Mouse (Mus musculus): ENCODE data around the gene Grik5. TPM values are rescaled to one million over a fixed set of nuclear protein-coding genes. Genes with fewer than 3 reads are reported as not detected.
A peak's percentile ranks its signal among the peaks of the same experiment; 100 is the strongest.

Grik5 gene
- polyA plus RNA-seq, 1 experiment from 2014 or later: 15.0 TPM

- peaks cover 18% of the 10 kb centered on the region for H3K4me1 ChIP-seq (replicated peaks)
- H3K36me3 ChIP-seq: no peaks in the 10 kb centered on the region
- 0 out of 2 replicates have a peak, but pooled peaks cover 3% of the 10 kb centered on the region for H3K9me3 ChIP-seq
- ATAC-seq (ENCODE audit: insufficient number of reproducible peaks, insufficient read depth, low FRiP score, low TSS enrichment, low read depth): no peak
- H3K4me2 ChIP-seq: peak overlapping the region; percentile 82; the same call in 1 of the 2 replicates
- 51% methylated on average over 7 of the region's 9 CpGs for WGBS
- no peak overlapping the region for H3K27ac ChIP-seq
- H3K27me3 ChIP-seq: peaks cover 84% of the 10 kb centered on the region
- peak overlapping the region; percentile 44; the same call in 1 of the 2 replicates for H3K4me3 ChIP-seq (replicated peaks)
- no peak overlapping the region for H3K9ac ChIP-seq (replicated peaks)
Measured at GRCm38 (mm10) chr7:25004806-25005205, 67.3 kb downstream of the Grik5 start.

GRCm38 (mm10) chr7:25003820-25004388 is 68.2 kb downstream of the Grik5 start:
- H3K27me3 ChIP-seq: peaks cover 75% of the 10 kb centered on the region
- WGBS: 85% methylated on average over 8 of the region's 8 CpGs
- H3K4me3 ChIP-seq (replicated peaks): no peak overlapping the region
- ATAC-seq (ENCODE audit: insufficient number of reproducible peaks, insufficient read depth, low FRiP score, low TSS enrichment, low read depth): no peak
- 0 out of 2 replicates have a peak, but pooled peaks cover under 1% of the 10 kb centered on the region for H3K9me3 ChIP-seq
- no peaks in the 10 kb centered on the region for H3K36me3 ChIP-seq
- peaks cover 10% of the 10 kb centered on the region for H3K4me1 ChIP-seq (replicated peaks)
- no peak overlapping the region for H3K27ac ChIP-seq
- H3K4me2 ChIP-seq: no peak overlapping the region
- H3K9ac ChIP-seq (replicated peaks): no peak overlapping the region

- H3K36me3 ChIP-seq: no peaks in the 10 kb centered on the region
- no peak overlapping the region for H3K4me2 ChIP-seq
- H3K27ac ChIP-seq: no peak overlapping the region
- H3K4me1 ChIP-seq (replicated peaks): peaks cover 10% of the 10 kb centered on the region
- peaks cover 68% of the 10 kb centered on the region for H3K27me3 ChIP-seq
- H3K9me3 ChIP-seq: no peaks in the 10 kb centered on the region
- 48% methylated on average over 11 of the region's 11 CpGs for WGBS
- 0 out of 2 replicates have a peak overlapping the region, but pooled peaks have one; percentile 4 for H3K9ac ChIP-seq (replicated peaks)
- ATAC-seq (ENCODE audit: insufficient number of reproducible peaks, insufficient read depth, low FRiP score, low TSS enrichment, low read depth): no peak
- H3K4me3 ChIP-seq (replicated peaks): no peak overlapping the region
Measured at GRCm38 (mm10) chr7:25003291-25003690, 68.9 kb downstream of the Grik5 start.

- H3K4me1 ChIP-seq (replicated peaks): peaks cover 6% of the 10 kb centered on the region
- whole genome bisulfite sequencing: 75% methylated on average over 12 of the region's 12 CpGs
- H3K4me3 ChIP-seq (replicated peaks): no peak overlapping the region
- no peak overlapping the region for H3K4me2 ChIP-seq
- no peak for ATAC-seq (ENCODE audit: insufficient number of reproducible peaks, insufficient read depth, low FRiP score, low TSS enrichment, low read depth)
- H3K9me3 ChIP-seq: no peaks in the 10 kb centered on the region
- no peak overlapping the region for H3K27ac ChIP-seq
- peaks cover 43% of the 10 kb centered on the region for H3K27me3 ChIP-seq
- H3K36me3 ChIP-seq: no peaks in the 10 kb centered on the region
- H3K9ac ChIP-seq (replicated peaks): no peak overlapping the region
Measured at GRCm38 (mm10) chr7:25000711-25001110, 71.4 kb downstream of the Grik5 start.

- peaks cover 38% of the 10 kb centered on the region for H3K27me3 ChIP-seq
- no peak overlapping the region for H3K9ac ChIP-seq (replicated peaks)
- WGBS: 70% methylated on average over 7 of the region's 7 CpGs
- peaks cover under 1% of the 10 kb centered on the region for H3K4me1 ChIP-seq (replicated peaks)
- no peak overlapping the region for H3K4me3 ChIP-seq (replicated peaks)
- H3K27ac ChIP-seq: no peak overlapping the region
- no peaks in the 10 kb centered on the region for H3K9me3 ChIP-seq
- no peak overlapping the region for H3K4me2 ChIP-seq
- ATAC-seq (ENCODE audit: insufficient number of reproducible peaks, insufficient read depth, low FRiP score, low TSS enrichment, low read depth): no peak
- no peaks in the 10 kb centered on the region for H3K36me3 ChIP-seq
Measured at GRCm38 (mm10) chr7:25000211-25000610, 71.9 kb downstream of the Grik5 start.

- H3K9ac ChIP-seq (replicated peaks): no peak overlapping the region
- no peak overlapping the region for H3K27ac ChIP-seq
- peaks cover 15% of the 10 kb centered on the region; the same call in 1 of the 2 replicates for H3K27me3 ChIP-seq
- no peaks in the 10 kb centered on the region for H3K4me1 ChIP-seq (replicated peaks)
- WGBS: 76% methylated on average over 6 of the region's 6 CpGs
- no peak overlapping the region for H3K4me3 ChIP-seq (replicated peaks)
- H3K9me3 ChIP-seq: no peaks in the 10 kb centered on the region
- no peak overlapping the region for H3K4me2 ChIP-seq
- ATAC-seq (ENCODE audit: insufficient number of reproducible peaks, insufficient read depth, low FRiP score, low TSS enrichment, low read depth): no peak
- no peaks in the 10 kb centered on the region for H3K36me3 ChIP-seq
Measured at GRCm38 (mm10) chr7:24993081-24993480, 79.1 kb downstream of the Grik5 start.

- ATAC-seq (ENCODE audit: insufficient number of reproducible peaks, insufficient read depth, low FRiP score, low TSS enrichment, low read depth): no peak
- no peaks in the 10 kb centered on the region for H3K36me3 ChIP-seq
- no peaks in the 10 kb centered on the region for H3K4me1 ChIP-seq (replicated peaks)
- H3K27me3 ChIP-seq: peaks cover 15% of the 10 kb centered on the region; the same call in 1 of the 2 replicates
- no peak overlapping the region for H3K9ac ChIP-seq (replicated peaks)
- H3K27ac ChIP-seq: no peak overlapping the region
- no peaks in the 10 kb centered on the region for H3K9me3 ChIP-seq
- 87% methylated on average over 8 of the region's 8 CpGs for WGBS
- H3K4me2 ChIP-seq: no peak overlapping the region
- H3K4me3 ChIP-seq (replicated peaks): no peak overlapping the region
Measured at GRCm38 (mm10) chr7:24990478-24990877, 81.7 kb downstream of the Grik5 start.

- no peak for ATAC-seq (ENCODE audit: insufficient number of reproducible peaks, insufficient read depth, low FRiP score, low TSS enrichment, low read depth)
- Histone ChIP-seq H3K4me3 (replicated peaks) (no peak overlapping the region), H3K36me3 (no peaks in the 10 kb centered on the region), H3K9me3 (peaks cover 7% of the 10 kb centered on the region; the same call in 1 of the 2 replicates), H3K27me3 (no peaks in the 10 kb centered on the region), H3K4me1 (replicated peaks) (no peaks in the 10 kb centered on the region), H3K27ac (no peak overlapping the region), H3K4me2 (no peak overlapping the region), H3K9ac (replicated peaks) (no peak overlapping the region)
- WGBS: 84% methylated on average over 14 of the region's 14 CpGs
Measured at GRCm38 (mm10) chr7:24987941-24988340, 84.2 kb downstream of the Grik5 start.

GRCm38 (mm10) chr7:24985799-24986198 is 86.3 kb downstream of the Grik5 start:
- WGBS: 68% methylated on average over 5 of the region's 5 CpGs

GRCm38 (mm10) chr7:24984307-24984706 is 87.8 kb downstream of the Grik5 start:
- Histone ChIP-seq H3K36me3 (no peaks in the 10 kb centered on the region), H3K9me3 (peaks cover 10% of the 10 kb centered on the region; the same call in 1 of the 2 replicates), H3K27me3 (no peaks in the 10 kb centered on the region; the same call in 1 of the 2 replicates), H3K4me3 (replicated peaks) (no peak overlapping the region), H3K4me2 (no peak overlapping the region), H3K9ac (replicated peaks) (no peak overlapping the region), H3K4me1 (replicated peaks) (no peaks in the 10 kb centered on the region), H3K27ac (no peak overlapping the region)
- WGBS: 86% methylated on average over 2 of the region's 2 CpGs
- no peak for ATAC-seq (ENCODE audit: insufficient number of reproducible peaks, insufficient read depth, low FRiP score, low TSS enrichment, low read depth)

More at GRCm38 (mm10) chr7:24985799-24986198, 86.3 kb downstream of the Grik5 start:
- H3K9me3 ChIP-seq: peaks cover 7% of the 10 kb centered on the region; the same call in 1 of the 2 replicates
- no peak overlapping the region for H3K4me2 ChIP-seq
- no peak for ATAC-seq (ENCODE audit: insufficient number of reproducible peaks, insufficient read depth, low FRiP score, low TSS enrichment, low read depth)
- H3K9ac ChIP-seq (replicated peaks): no peak overlapping the region
- H3K36me3 ChIP-seq: no peaks in the 10 kb centered on the region
- no peaks in the 10 kb centered on the region for H3K27me3 ChIP-seq
- no peak overlapping the region for H3K4me3 ChIP-seq (replicated peaks)
- no peaks in the 10 kb centered on the region for H3K4me1 ChIP-seq (replicated peaks)
- H3K27ac ChIP-seq: no peak overlapping the region

GRCm38 (mm10) chr7:24983396-24983795 is 88.8 kb downstream of the Grik5 start:
- ATAC-seq (ENCODE audit: insufficient number of reproducible peaks, insufficient read depth, low FRiP score, low TSS enrichment, low read depth): no peak
- H3K27ac ChIP-seq: no peak overlapping the region
- H3K4me2 ChIP-seq: no peak overlapping the region
- WGBS: 87% methylated on average over 5 of the region's 5 CpGs
- H3K36me3 ChIP-seq: no peaks in the 10 kb centered on the region
- H3K9me3 ChIP-seq: peaks cover 10% of the 10 kb centered on the region; the same call in 1 of the 2 replicates
- no peak overlapping the region for H3K4me3 ChIP-seq (replicated peaks)
- no peaks in the 10 kb centered on the region for H3K4me1 ChIP-seq (replicated peaks)
- peaks cover 4% of the 10 kb centered on the region; the same call in 1 of the 2 replicates for H3K27me3 ChIP-seq
- no peak overlapping the region for H3K9ac ChIP-seq (replicated peaks)

GRCm38 (mm10) chr7:24980439-24980838 is 91.7 kb downstream of the Grik5 start:
- H3K36me3 ChIP-seq: no peaks in the 10 kb centered on the region
- no peak for ATAC-seq (ENCODE audit: insufficient number of reproducible peaks, insufficient read depth, low FRiP score, low TSS enrichment, low read depth)
- peaks cover 7% of the 10 kb centered on the region; the same call in 1 of the 2 replicates for H3K27me3 ChIP-seq
- H3K27ac ChIP-seq: no peak overlapping the region
- H3K4me2 ChIP-seq: no peak overlapping the region
- H3K9ac ChIP-seq (replicated peaks): no peak overlapping the region
- H3K9me3 ChIP-seq: peaks cover 10% of the 10 kb centered on the region; the same call in 1 of the 2 replicates
- WGBS: 84% methylated on average over 7 of the region's 7 CpGs
- H3K4me1 ChIP-seq (replicated peaks): no peaks in the 10 kb centered on the region
- no peak overlapping the region for H3K4me3 ChIP-seq (replicated peaks)

Data from limb, embryonic 12.5 days (tissue).